In genomic region chr3:96151836-96152235, GRCm38 (mm10) we compare ENCODE assay signal across 17 mouse cellular contexts.
"Had no signal": no experiment of that assay in that cellular context is flagged by ENCODE, and none has a peak within 500 bp of the region (broad histone marks: within the 10 kb centered on the region; RNA-seq: fewer than 3 reads in every experiment).

No protein-coding gene starts in this region.

- DNase-seq: kidney, adult 9 months; kidney, postnatal 14 days; kidney, postnatal 4 days; liver, postnatal 0 days; lung, embryonic 14.5 days; right cerebral cortex, postnatal 14 days; right cerebral cortex, postnatal 4 days; spleen, adult 18-20 months; thymus, adult 18-20 months; thymus, postnatal 36 days had no signal

- H3K4me3 ChIP-seq: limb, embryonic 12.5 days; limb, embryonic 15.5 days; midbrain, embryonic 12.5 days; midbrain, embryonic 15.5 days; neural tube, embryonic 12.5 days; neural tube, embryonic 15.5 days had no signal

- H3K27ac ChIP-seq: limb, embryonic 12.5 days; limb, embryonic 15.5 days; liver, embryonic 14.5 days; midbrain, embryonic 12.5 days; midbrain, embryonic 15.5 days; neural tube, embryonic 12.5 days; neural tube, embryonic 15.5 days had no signal
